Mouse (Mus musculus) CH12.LX (cell line): Measurements from ENCODE around the gene Ggnbp2. TPM values are rescaled to one million over a fixed set of nuclear protein-coding genes. Genes with fewer than 3 reads are reported as not detected.

Experiments
- DNase-seq: peaks from one replicate; pipeline ENCODE4 v3.0.0-alpha.2; 2013; ENCODE audit errors: extremely low read depth
- H3K27ac ChIP-seq: 2 replicates; pipeline ENCODE4 v1.5.1; 2012; ENCODE audit warnings: low read depth, mild to moderate bottlenecking, control low read depth, moderate library complexity; ENCODE audit not compliant: insufficient read depth
- H3K27me3 ChIP-seq: replicated peaks from 2 replicates; pipeline ENCODE3; 2012; ENCODE audit warnings: inconsistent platforms
- H3K36me3 ChIP-seq, 2 experiments: replicated peaks in 1 of 2; 2 replicates each; pipeline versions ENCODE3 to v1.6.1; 2012; ENCODE audit warnings: inconsistent platforms in 1 of 2, low read length in 1 of 2, mild to moderate bottlenecking in 1 of 2, mixed read lengths in 1 of 2, moderate library complexity in 1 of 2; ENCODE audit not compliant: control insufficient read depth in 1 of 2, insufficient read depth in 1 of 2
- H3K4me1 ChIP-seq, 2 experiments: 2 replicates each; pipeline ENCODE4 v1.6.1; 2012; ENCODE audit warnings: inconsistent platforms in 1 of 2, moderate library complexity in 1 of 2; ENCODE audit not compliant: insufficient read depth in 2 of 2, control insufficient read depth in 1 of 2
- H3K4me2 ChIP-seq: 2 replicates; pipeline ENCODE4 v1.6.1; 2012; ENCODE audit warnings: low read depth, mild to moderate bottlenecking, control low read depth; ENCODE audit not compliant: poor library complexity, insufficient read depth, severe bottlenecking
- H3K4me3 ChIP-seq, 3 experiments: fragments of 150-350 bp in 1 of 3; sonication (generic) in 1 of 3; replicated peaks in 1 of 3; 2 replicates each; pipeline versions ENCODE3 to v1.5.1; 2011 to 2012; ENCODE audit warnings: low read depth in 2 of 3, low read length in 2 of 3, mild to moderate bottlenecking in 2 of 3, moderate library complexity in 2 of 3, control low read depth in 1 of 3, improper control_type of control experiment in 1 of 3, inconsistent platforms in 1 of 3, mixed read lengths in 1 of 3; ENCODE audit not compliant: poor library complexity in 1 of 3
- H3K79me2 ChIP-seq: replicated peaks from 2 replicates; pipeline ENCODE4 v1.6.1; 2012; ENCODE audit warnings: mild to moderate bottlenecking, moderate library complexity; ENCODE audit not compliant: control insufficient read depth, poor library complexity, insufficient read depth, severe bottlenecking; ENCODE audit errors: extremely low read depth
- H3K9ac ChIP-seq: 2 replicates; pipeline ENCODE4 v1.6.1; 2012; ENCODE audit warnings: low read depth, mild to moderate bottlenecking, control low read depth, moderate library complexity; ENCODE audit not compliant: insufficient read depth
- H3K9me3 ChIP-seq: replicated peaks from 2 replicates; pipeline ENCODE3; 2012; ENCODE audit warnings: low read length, inconsistent platforms, mixed read lengths
- CHD1 ChIP-seq: IDR thresholded peaks from 2 replicates; pipeline ENCODE4 v1.6.1; 2012; ENCODE audit warnings: low read depth, low read length, improper control_type of control experiment, inconsistent platforms
- CTCF ChIP-seq, 2 experiments: IDR thresholded peaks in 1 of 2; conservative IDR thresholded peaks in 1 of 2; 2 replicates each; pipeline ENCODE4 v1.5.1; 2011 to 2012; ENCODE audit warnings: low read depth in 2 of 2, low read length in 2 of 2, improper control_type of control experiment in 1 of 2, inconsistent platforms in 1 of 2, mild to moderate bottlenecking in 1 of 2, moderate library complexity in 1 of 2
- EP300 ChIP-seq: IDR thresholded peaks from 2 replicates; pipeline ENCODE4 v1.6.1; 2011; ENCODE audit warnings: low read length, improper control_type of control experiment
- ETS1 ChIP-seq: conservative IDR thresholded peaks from 2 replicates; pipeline ENCODE4 v1.6.1; 2012; ENCODE audit warnings: low read depth, mild to moderate bottlenecking, inconsistent platforms, low read length, improper control_type of control experiment, moderate library complexity
- HCFC1 ChIP-seq: IDR thresholded peaks from 2 replicates; pipeline ENCODE4 v1.6.1; 2012; ENCODE audit warnings: low read depth, mild to moderate bottlenecking, inconsistent platforms, low read length, improper control_type of control experiment
- IRF4 ChIP-seq: IDR thresholded peaks from 2 replicates; pipeline ENCODE4 v1.6.1; 2014; ENCODE audit warnings: low read depth, mild to moderate bottlenecking, inconsistent platforms, low read length, improper control_type of control experiment
- MAX ChIP-seq: IDR thresholded peaks from 2 replicates; pipeline ENCODE4 v1.6.1; 2011; ENCODE audit warnings: low read length, improper control_type of control experiment
- MAZ ChIP-seq: IDR thresholded peaks from 2 replicates; pipeline ENCODE4 v1.6.1; 2012; ENCODE audit warnings: low read depth, mild to moderate bottlenecking, inconsistent platforms, low read length, improper control_type of control experiment, moderate library complexity
- MEF2A ChIP-seq: IDR thresholded peaks from 2 replicates; pipeline ENCODE4 v1.6.1; 2014; ENCODE audit warnings: low read depth, mild to moderate bottlenecking, inconsistent platforms, low read length, improper control_type of control experiment, borderline replicate concordance
- MYC ChIP-seq: IDR thresholded peaks from 2 replicates; pipeline ENCODE4 v1.6.1; 2011; ENCODE audit warnings: low read depth, mild to moderate bottlenecking, improper control_type of control experiment, low read length
- NELFE ChIP-seq: IDR thresholded peaks from 2 replicates; pipeline ENCODE4 v1.6.1; 2011; ENCODE audit warnings: low read depth, low read length, improper control_type of control experiment
- POLR2A ChIP-seq: IDR thresholded peaks from 2 replicates; pipeline ENCODE4 v1.6.1; 2011; ENCODE audit warnings: low read depth, mild to moderate bottlenecking, improper control_type of control experiment, low read length
- POLR2AphosphoS2 ChIP-seq: IDR thresholded peaks from 2 replicates; pipeline ENCODE4 v1.6.1; 2011; ENCODE audit warnings: low read depth, low read length, improper control_type of control experiment
- RCOR1 ChIP-seq: conservative IDR thresholded peaks from 2 replicates; pipeline ENCODE4 v1.6.1; 2012; ENCODE audit warnings: low read depth, mild to moderate bottlenecking, inconsistent platforms, low read length, improper control_type of control experiment
- SMC3 ChIP-seq: IDR thresholded peaks from 2 replicates; pipeline ENCODE4 v1.6.1; 2011; ENCODE audit warnings: low read depth, low read length, improper control_type of control experiment
- TBP ChIP-seq: conservative IDR thresholded peaks from 2 replicates; pipeline ENCODE4 v1.6.1; 2011; ENCODE audit warnings: low read depth, low read length, improper control_type of control experiment
- TCF12 ChIP-seq: IDR thresholded peaks from 2 replicates; pipeline ENCODE4 v1.6.1; 2014; ENCODE audit warnings: low read depth, mild to moderate bottlenecking, inconsistent platforms, low read length, improper control_type of control experiment
- USF2 ChIP-seq: conservative IDR thresholded peaks from 2 replicates; pipeline ENCODE4 v1.6.1; 2011; ENCODE audit warnings: low read depth, low read length, improper control_type of control experiment
- ZNF384 ChIP-seq: IDR thresholded peaks from 2 replicates; pipeline ENCODE4 v1.6.1; 2012; ENCODE audit warnings: low read depth, low read length, improper control_type of control experiment, inconsistent platforms
- dilution Hi-C: fragments of 300-500 bp; cut with MboI; formaldehyde crosslinking; loops from 2 replicates; pipeline ENCODE4 v1.14.3; 2020; ENCODE audit warnings: low sequenced_read_pairs; ENCODE audit not compliant: extremely low pct_unique_long_range_greater_than_20kb, extremely low pct_ligation_motif_present
- in situ Hi-C: fragments of 300-500 bp; cut with MboI; formaldehyde crosslinking; loops from 3 replicates; pipeline ENCODE4 v1.14.3; 2019; ENCODE audit warnings: low sequenced_read_pairs, low pct_ligation_motif_present, low pct_unique_long_range_greater_than_20kb, mixed read lengths
- polyA plus RNA-seq: library from polyadenylated mRNA; unstranded; fragments of >175 nt; gene quantifications from 2 replicates; pipeline ENCODE4 v1.2.1, GENCODE M21; 2012; ENCODE audit warnings: low read depth; ENCODE audit not compliant: insufficient read length
- total RNA-seq, 2 experiments: library from RNA; depleted of rRNA; stranded (reverse); fragments of 300-350 nt in 1 of 2; fragments of >200 nt in 1 of 2; gene quantifications; 2 replicates each; pipeline ENCODE4 v1.2.3; 2012 to 2014

The Ggnbp2 gene
- total and polyA plus RNA-seq, 3 experiments, result 70.9 to 125 (median 86.5) TPM

DNA sequence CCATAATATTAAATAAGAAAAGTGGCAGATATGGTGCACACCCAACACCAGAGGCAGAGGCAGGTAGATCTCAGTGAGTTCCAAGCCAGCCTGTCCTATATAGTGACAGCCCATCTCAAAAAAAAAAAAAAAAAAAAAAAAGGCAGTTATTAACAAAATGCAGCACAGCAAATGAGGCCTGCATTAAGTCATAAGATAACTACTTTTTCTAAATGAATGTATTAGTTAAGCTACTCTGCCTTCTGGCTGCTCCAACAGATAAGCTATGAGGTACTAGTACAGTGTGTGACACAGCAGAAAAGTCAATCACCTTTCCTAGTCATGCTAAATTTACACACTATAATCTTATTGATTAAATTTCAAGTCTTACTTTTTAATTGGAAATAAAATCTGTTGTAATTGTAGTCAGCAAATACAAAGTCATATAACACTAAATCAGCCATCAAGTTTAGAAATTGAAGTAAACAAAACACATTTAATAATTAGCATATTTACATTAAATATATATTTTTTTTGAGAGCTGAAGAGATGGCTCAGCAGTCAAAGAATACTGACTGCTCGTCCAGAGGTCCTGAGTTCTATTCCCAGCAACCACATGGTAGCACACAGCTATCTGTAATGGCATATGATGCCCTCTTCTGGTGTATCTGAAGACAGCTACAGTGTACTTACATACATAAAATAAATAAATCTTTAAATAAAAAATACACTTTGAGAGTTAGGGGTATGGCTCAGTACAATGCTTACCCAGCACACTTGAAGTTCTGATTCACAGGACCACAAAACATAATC, 2.6 kb upstream of the Ggnbp2 start:
- no peak overlapping the region for H3K4me2 ChIP-seq
- TF ChIP-seq USF2 (no peak), EP300 (no peak), TCF12 (no peak), NELFE (no peak), SMC3 (no peak), CHD1 (no peak), ZNF384 (peak; percentile 75), MYC (peak; percentile 86), RCOR1 (no peak), CTCF (conservative IDR thresholded peaks at IDR 0.05 in 1 of 2, IDR thresholded peaks at IDR 0.05 in 1 of 2; ENCODE audit: low read depth in 2 of 2, low read length in 2 of 2) (peak in 1 of 2 experiments; percentile 30; a peak in 2 of 4 replicates), ETS1 (no peak), IRF4 (no peak), POLR2A (no peak), MEF2A (no peak), HCFC1 (no peak), MAZ (no peak), MAX (no peak)

DNA sequence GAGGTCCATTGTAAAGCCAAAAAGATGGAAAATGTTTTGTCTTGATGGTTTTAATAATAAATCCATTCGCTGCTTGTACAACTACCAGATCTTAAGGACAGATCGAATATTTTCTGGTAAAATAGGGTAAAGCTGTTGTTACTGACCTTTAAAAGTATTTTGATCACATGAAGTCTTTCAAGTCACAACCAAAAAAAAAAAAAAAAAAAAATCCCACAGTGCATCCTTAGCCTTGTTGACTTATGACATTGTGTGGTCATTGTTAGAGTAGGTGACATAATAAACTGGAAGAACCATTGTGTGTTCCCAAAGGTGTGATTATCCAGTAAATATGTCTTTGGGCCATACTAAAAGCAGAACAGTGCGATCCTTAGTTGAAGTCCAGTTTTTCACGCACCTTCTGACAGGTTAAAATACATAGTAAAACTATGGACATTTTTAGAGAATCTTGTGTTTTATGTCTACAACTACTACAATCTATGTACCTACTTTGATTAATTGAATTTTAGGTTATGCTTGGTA, 992 bp upstream of the Ggnbp2 start:
- Histone ChIP-seq H3K36me3 (peaks cover 2 to 34% of the 10 kb centered on the region in 2 experiments), H3K27ac (peak overlapping the region; percentile 74), H3K27me3 (no peaks in the 10 kb centered on the region), H3K4me3 (peak overlapping the region; percentile 61 to 83 (median 67)), H3K4me1 (peaks cover 6 to 34% of the 10 kb centered on the region in 2 experiments; a peak in 3 of 4 replicates), H3K9ac (peak overlapping the region; percentile 98), H3K4me2 (peak overlapping the region; percentile 87), H3K9me3 (no peaks in the 10 kb centered on the region), H3K79me2 (peaks cover 23% of the 10 kb centered on the region)
- TF ChIP-seq ZNF384 (peak; percentile 87), TBP (0 out of 2 replicates have a peak, but pooled peaks have one; percentile 4), POLR2AphosphoS2 (no peak)
- dilution Hi-C loops, result no loop called here
- in situ Hi-C loops, result no loop called here
- DNase-seq, result no peak

More for the DNA sequence above, 2.6 kb upstream of the Ggnbp2 start:
- H3K36me3 ChIP-seq, result peaks cover 11 to 40% of the 10 kb centered on the region in 2 experiments
- no peak for DNase-seq
- no peak overlapping the region for H3K9ac ChIP-seq
- no peak overlapping the region for H3K27ac ChIP-seq
- dilution Hi-C loops, result no loop called here
- no peak overlapping the region for H3K4me3 ChIP-seq
- in situ Hi-C loops, result no loop called here
- H3K79me2 ChIP-seq, result peaks cover 17% of the 10 kb centered on the region
- no peaks in the 10 kb centered on the region for H3K27me3 ChIP-seq
- H3K4me1 ChIP-seq, result peaks cover 0 to 31% of the 10 kb centered on the region in 2 experiments; a peak in 2 of 4 replicates
- H3K9me3 ChIP-seq, result no peaks in the 10 kb centered on the region
